Mouse (Mus musculus): ENCODE results near the gene Fam173b. TPM values are rescaled to one million over a fixed set of nuclear protein-coding genes. Genes with fewer than 3 reads are reported as not detected.
A peak's percentile ranks its signal among the peaks of the same experiment; 100 is the strongest.

Fam173b gene
- total and polyA plus RNA-seq, 3 experiments = 6.2 to 24.9 (median 19.1) TPM

DNA sequence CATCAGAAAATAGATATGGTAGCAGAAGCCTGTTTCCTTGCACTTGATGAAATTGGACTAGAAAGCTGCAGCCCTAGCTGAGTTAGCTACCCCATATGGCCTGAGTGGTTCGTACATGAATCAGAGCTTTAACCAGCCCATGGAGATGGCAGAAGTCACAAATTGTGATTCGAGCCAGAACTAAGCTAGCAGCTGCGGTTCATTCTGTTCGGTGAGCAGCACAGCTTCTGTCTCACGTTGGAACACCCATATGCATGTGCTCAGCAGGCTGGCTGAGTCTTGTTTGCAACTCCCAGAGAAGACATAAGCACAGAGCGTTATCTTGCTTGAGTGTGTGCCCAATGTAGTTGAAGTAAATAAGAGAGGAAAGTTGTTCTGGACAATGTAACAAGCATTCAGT, 32.9 kb downstream of the Fam173b start:
- DNase-seq = no peak

- peak; percentile 89 for DNase-seq
Measured at GRCm38 (mm10) chr15:31636091-31636595, 34.5 kb downstream of the Fam173b start.

DNA sequence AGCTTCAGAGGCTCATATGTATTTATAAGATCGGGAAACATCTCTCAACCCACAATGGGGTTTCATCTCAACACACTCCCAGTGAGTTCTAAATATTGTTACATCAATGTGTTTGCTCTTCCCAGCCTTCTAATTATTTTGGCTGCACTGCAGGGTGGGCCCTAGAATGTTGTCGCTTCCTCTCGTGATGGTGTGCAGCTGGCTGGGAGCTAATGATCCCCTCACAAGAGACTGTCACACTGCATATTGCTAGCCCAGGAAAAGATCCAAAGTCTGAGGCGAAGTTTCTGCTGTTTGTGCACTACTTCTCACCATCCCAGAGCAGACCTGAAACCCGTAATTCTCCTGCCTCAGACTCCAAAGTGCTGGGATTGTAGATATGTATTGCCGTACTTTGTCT, 45.6 kb downstream of the Fam173b start:
- DNase-seq = no peak

- DNase-seq = no peak
Measured at GRCm38 (mm10) chr15:31647851-31648569, 46.4 kb downstream of the Fam173b start.

DNA sequence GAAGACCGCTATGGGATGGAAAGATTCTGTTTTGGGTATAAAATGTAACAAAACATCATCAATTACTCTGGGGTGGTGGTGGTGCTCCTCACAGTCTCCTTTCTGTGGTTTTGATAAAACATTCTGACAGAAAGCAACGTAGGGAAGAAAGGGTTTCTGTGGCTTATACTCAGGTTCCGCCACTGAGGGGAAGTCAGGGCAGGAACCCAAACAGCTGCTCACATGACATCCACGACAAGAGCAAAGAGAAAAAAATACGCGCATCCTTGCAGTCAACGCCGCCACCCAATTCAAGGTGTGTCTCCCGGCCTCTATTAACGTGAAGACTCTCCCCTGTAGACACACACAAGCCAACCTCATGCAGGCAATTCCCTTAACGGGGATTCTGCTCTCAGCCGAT, 48.0 kb downstream of the Fam173b start:
- DNase-seq = no peak

- DNase-seq = no peak
Measured at GRCm38 (mm10) chr15:31650821-31651220, 49.2 kb downstream of the Fam173b start.

DNA sequence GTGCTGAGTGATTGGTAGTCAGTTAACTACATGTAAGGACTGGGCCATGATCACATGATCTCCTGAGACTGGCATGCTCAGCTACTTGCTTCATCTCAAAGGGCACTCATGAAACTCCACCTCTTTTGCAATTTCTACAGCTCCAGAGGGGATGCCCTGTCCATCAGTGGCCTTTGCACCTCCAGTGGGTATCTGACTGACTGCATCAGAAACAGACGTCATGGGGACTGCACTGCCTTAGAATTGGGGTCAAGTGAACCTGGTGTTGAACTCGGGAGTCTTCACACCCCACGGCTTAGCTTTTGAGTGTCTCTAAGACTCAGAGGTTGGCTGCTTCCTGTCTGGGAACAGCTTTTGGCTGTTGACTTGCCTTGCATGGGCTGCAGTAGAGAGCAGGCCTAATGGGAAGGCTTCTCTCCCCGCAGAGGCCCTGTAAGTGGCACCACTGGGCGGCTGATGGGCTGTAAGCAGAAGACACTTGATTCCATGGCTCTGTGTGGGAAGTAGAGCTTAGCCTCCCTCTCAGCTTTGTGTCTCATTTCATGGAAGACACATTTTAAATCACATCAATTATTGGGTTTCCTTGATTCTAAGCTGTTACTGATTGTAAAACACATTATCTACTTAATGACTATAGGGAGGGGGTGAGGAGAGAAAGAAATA, 58.6 kb downstream of the Fam173b start:
- no peak for DNase-seq

DNA sequence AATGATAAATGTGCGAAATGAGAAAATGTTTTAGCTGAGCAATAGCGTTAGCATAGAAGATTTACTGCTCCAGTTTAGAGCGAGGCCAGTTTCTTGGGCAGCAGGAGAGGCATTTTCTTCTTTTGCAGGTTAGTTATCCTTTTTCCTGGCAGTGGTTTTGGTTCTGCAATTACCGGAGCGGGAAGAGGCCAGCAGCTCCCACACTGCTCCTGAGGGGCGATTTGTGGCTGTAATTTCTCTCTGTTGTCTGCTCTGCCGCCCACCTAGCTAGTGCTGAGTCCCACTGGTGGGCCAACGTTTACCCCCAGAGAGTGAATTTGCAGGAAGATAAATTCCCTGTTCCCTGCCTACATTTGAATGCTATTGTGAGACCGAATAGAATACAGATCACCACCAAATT, 59.2 kb downstream of the Fam173b start:
- DNase-seq = no peak

DNA sequence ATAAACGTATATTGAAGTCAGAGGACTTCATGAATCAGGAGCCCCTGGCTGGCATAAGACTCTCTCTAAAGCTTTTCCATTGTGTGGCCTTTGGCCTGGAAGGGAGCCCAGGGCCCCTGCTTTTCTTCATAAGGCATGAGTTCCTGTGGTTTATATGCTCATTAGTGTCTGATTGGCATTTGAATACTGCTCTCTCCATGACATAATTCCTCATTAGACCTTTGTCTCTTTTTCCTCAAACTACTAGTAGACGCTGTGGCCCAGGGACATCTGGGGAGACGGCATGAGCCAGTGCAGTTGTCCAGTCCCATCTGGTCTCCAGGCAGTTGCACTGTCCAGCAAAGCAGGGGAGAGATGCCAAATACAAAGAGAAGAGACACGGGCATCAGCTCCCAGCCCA, 60.1 kb downstream of the Fam173b start:
- no peak for DNase-seq

- DNase-seq = peak; percentile 45
Measured at GRCm38 (mm10) chr15:31663074-31663473, 61.4 kb downstream of the Fam173b start.

Other genes with a start within 250 kb of the Fam173b start
- gene Ankrd33b, start 234.1 kb upstream of the Fam173b start, total RNA-seq (2021) = 1 to 10 TPM; 1.1 to 1.9 TPM
- 1.5 and 1.9 TPM in 2 replicates for gene Ankrd33b, start 234.1 kb upstream of the Fam173b start, polyA plus RNA-seq (2012; rRNA removed)
- gene Ropn1l, start 148.1 kb upstream of the Fam173b start, total RNA-seq (2021) = 1 to 10 TPM; 1.8 to 4.2 TPM
- 10.2 and 11.3 TPM in 2 replicates for gene Ropn1l, start 148.1 kb upstream of the Fam173b start, polyA plus RNA-seq (2012; rRNA removed)
- gene March6, start 70.8 kb upstream of the Fam173b start, total RNA-seq (2021) = 100 to 1,000 TPM; 115 to 125 TPM
- 12.0 and 16.3 TPM in 2 replicates for gene March6, start 70.8 kb upstream of the Fam173b start, polyA plus RNA-seq (2012; rRNA removed)
- 100 to 1,000 TPM; 159 to 177 TPM for gene Cmbl, start 36.5 kb upstream of the Fam173b start, total RNA-seq (2021)
- gene Cmbl, start 36.5 kb upstream of the Fam173b start, polyA plus RNA-seq (2012; rRNA removed) = 113 and 193 TPM in 2 replicates
- 100 to 1,000 TPM; 318 to 321 TPM for gene Cct5, start within 50 bp of the Fam173b start, total RNA-seq (2021)
- gene Cct5, start within 50 bp of the Fam173b start, polyA plus RNA-seq (2012; rRNA removed) = 41.6 and 49.5 TPM in 2 replicates

All from adrenal gland, adult 2 months (tissue).